Mouse (Mus musculus) stomach, postnatal 0 days (tissue): ENCODE data around the gene Sez6l. TPM values are rescaled to one million over a fixed set of nuclear protein-coding genes. Genes with fewer than 3 reads are reported as not detected.

ENCODE experiments used
- ATAC-seq: fragments of 200-750 bp; cut with Nextera tagmentation; 2 replicates; pipeline ENCODE4 v1.8.0; 2017; ENCODE audit not compliant: low FRiP score, low TSS enrichment
- DNase-seq: peaks from one replicate; pipeline ENCODE4 v3.0.0-alpha.2; 2016; ENCODE audit warnings: low spot score
- H3K27ac ChIP-seq: fragments of 300-500 bp; sonication (generic); replicated peaks from 2 replicates; pipeline ENCODE4 v1.5.1; 2014; ENCODE audit warnings: mild to moderate bottlenecking, control low read depth
- H3K27me3 ChIP-seq: fragments of 300-500 bp; sonication (generic); 2 replicates; pipeline ENCODE4 v1.6.1; 2014; ENCODE audit warnings: low read length; ENCODE audit not compliant: control insufficient read depth, insufficient read depth
- H3K36me3 ChIP-seq: fragments of 300-500 bp; sonication (generic); 2 replicates; pipeline ENCODE4 v1.6.1; 2014; ENCODE audit warnings: low read length, mixed read lengths; ENCODE audit not compliant: control insufficient read depth, insufficient read depth
- H3K4me1 ChIP-seq: fragments of 300-500 bp; sonication (generic); replicated peaks from 2 replicates; pipeline ENCODE4 v1.6.1; 2014; ENCODE audit warnings: antibody characterized with exemption; ENCODE audit not compliant: control insufficient read depth, insufficient read depth
- H3K4me2 ChIP-seq: fragments of 300-500 bp; sonication (generic); replicated peaks from 2 replicates; pipeline ENCODE4 v1.6.1; 2014; ENCODE audit warnings: low read depth, mild to moderate bottlenecking, control low read depth, moderate library complexity
- H3K4me3 ChIP-seq: fragments of 300-500 bp; sonication (generic); 2 replicates; pipeline ENCODE4 v1.5.1; 2014; ENCODE audit warnings: low read depth, low read length, control low read depth
- H3K9ac ChIP-seq: fragments of 300-500 bp; sonication (generic); 2 replicates; pipeline ENCODE4 v1.6.1; 2014; ENCODE audit warnings: mild to moderate bottlenecking, low read length, control low read depth, mixed read lengths
- H3K9me3 ChIP-seq: fragments of 300-500 bp; sonication (generic); 2 replicates; pipeline ENCODE4 v1.6.1; 2016; ENCODE audit warnings: low read length; ENCODE audit not compliant: control insufficient read depth
- CTCF ChIP-seq: IDR thresholded peaks from 2 replicates; pipeline ENCODE4 v1.5.1; 2016; ENCODE audit warnings: antibody characterized with exemption, low read depth, mild to moderate bottlenecking, moderate library complexity
- EP300 ChIP-seq: optimal IDR thresholded peaks from 2 replicates; pipeline ENCODE3; 2016; ENCODE audit warnings: antibody characterized with exemption
- WGBS: fragments of 180-500 bp; shearing (Covaris S2); extraction: QIAGEN DNeasy Blood & Tissue Kit; methylation state at CpG from one replicate; pipeline ENCODE4 v1.1.7; 2014; 5-methylcytosine and 5-hydroxymethylcytosine counted together
- polyA plus RNA-seq: library from polyadenylated mRNA; unstranded; fragments of >200 nt; fragmentation: Nextera tagmentation; extraction: Ambion mirVana; gene quantifications from 2 replicates; pipeline ENCODE4 v1.2.1, GENCODE M21; 2015

Gene Sez6l
- polyA plus RNA-seq, 1 experiment from 2014 or later: 0.42 TPM

GRCm38 (mm10) chr5:112394415-112394763, 182.6 kb downstream of the Sez6l start:
- peak overlapping the region; percentile 64 for H3K4me2 ChIP-seq
- H3K27ac ChIP-seq: no peak overlapping the region
- no peaks in the 10 kb centered on the region for H3K4me1 ChIP-seq
- H3K9ac ChIP-seq: peak overlapping the region; percentile 56
- 0 out of 2 replicates have a peak, but pooled peaks cover 2% of the 10 kb centered on the region for H3K27me3 ChIP-seq
- H3K9me3 ChIP-seq: no peaks in the 10 kb centered on the region
- DNase-seq: no peak
- peak overlapping the region; percentile 49 for H3K4me3 ChIP-seq
- WGBS: 0% methylated on average over 6 of the region's 28 CpGs
- ATAC-seq: peak; percentile 53
- H3K36me3 ChIP-seq: no peaks in the 10 kb centered on the region
- TF ChIP-seq CTCF (no peak), EP300 (no peak)

GRCm38 (mm10) chr5:112393741-112394414, 183.1 kb downstream of the Sez6l start:
- no peak; the same call in 1 of the 2 replicates for ATAC-seq
- Histone ChIP-seq H3K4me2 (peak overlapping the region; percentile 64), H3K36me3 (no peaks in the 10 kb centered on the region), H3K4me3 (peak overlapping the region; percentile 49), H3K4me1 (no peaks in the 10 kb centered on the region), H3K9ac (no peak overlapping the region), H3K9me3 (no peaks in the 10 kb centered on the region), H3K27me3 (0 out of 2 replicates have a peak, but pooled peaks cover 2% of the 10 kb centered on the region), H3K27ac (no peak overlapping the region)
- TF ChIP-seq CTCF (no peak), EP300 (no peak)
- DNase-seq: no peak
- 13% methylated on average over 17 of the region's 18 CpGs for WGBS

GRCm38 (mm10) chr5:112391676-112392323, 185.2 kb downstream of the Sez6l start:
- ATAC-seq: no peak
- WGBS: 62% methylated on average over 27 of the region's 27 CpGs

GRCm38 (mm10) chr5:112391002-112391401, 186.0 kb downstream of the Sez6l start:
- no peaks in the 10 kb centered on the region for H3K9me3 ChIP-seq
- H3K27me3 ChIP-seq: 0 out of 2 replicates have a peak, but pooled peaks cover 2% of the 10 kb centered on the region
- DNase-seq (no peak), ATAC-seq (no peak)
- H3K36me3 ChIP-seq: no peaks in the 10 kb centered on the region
- no peak overlapping the region for H3K4me3 ChIP-seq
- no peak overlapping the region for H3K27ac ChIP-seq
- no peak overlapping the region for H3K4me2 ChIP-seq
- TF ChIP-seq CTCF: no peak
- TF ChIP-seq EP300: no peak
- H3K9ac ChIP-seq: no peak overlapping the region
- 49% methylated on average over 16 of the region's 16 CpGs for WGBS
- no peaks in the 10 kb centered on the region for H3K4me1 ChIP-seq

More at GRCm38 (mm10) chr5:112391676-112392323, 185.2 kb downstream of the Sez6l start:
- Histone ChIP-seq H3K4me1 (no peaks in the 10 kb centered on the region), H3K9me3 (no peaks in the 10 kb centered on the region), H3K27ac (no peak overlapping the region), H3K4me3 (no peak overlapping the region), H3K36me3 (no peaks in the 10 kb centered on the region), H3K4me2 (no peak overlapping the region), H3K27me3 (0 out of 2 replicates have a peak, but pooled peaks cover 2% of the 10 kb centered on the region), H3K9ac (no peak overlapping the region)
- TF ChIP-seq EP300 (no peak), CTCF (no peak)
- DNase-seq: no peak

GRCm38 (mm10) chr5:112389352-112389751, 187.6 kb downstream of the Sez6l start:
- Histone ChIP-seq H3K27me3 (0 out of 2 replicates have a peak, but pooled peaks cover 2% of the 10 kb centered on the region), H3K4me2 (no peak overlapping the region), H3K4me3 (no peak overlapping the region), H3K4me1 (no peaks in the 10 kb centered on the region), H3K36me3 (no peaks in the 10 kb centered on the region), H3K9ac (no peak overlapping the region), H3K27ac (no peak overlapping the region), H3K9me3 (no peaks in the 10 kb centered on the region)
- DNase-seq: no peak
- TF ChIP-seq EP300 (no peak), CTCF (no peak)
- 77% methylated on average over 9 of the region's 9 CpGs for WGBS
- no peak for ATAC-seq

GRCm38 (mm10) chr5:112385973-112386372, 191.0 kb downstream of the Sez6l start:
- H3K9ac ChIP-seq: no peak overlapping the region
- TF ChIP-seq EP300: no peak
- TF ChIP-seq CTCF: no peak
- no peak overlapping the region for H3K27ac ChIP-seq
- H3K4me1 ChIP-seq: no peaks in the 10 kb centered on the region
- no peak overlapping the region for H3K4me2 ChIP-seq
- DNase-seq: peak; percentile 51
- no peaks in the 10 kb centered on the region for H3K36me3 ChIP-seq
- peak; percentile 59 for ATAC-seq
- H3K4me3 ChIP-seq: no peak overlapping the region
- no peaks in the 10 kb centered on the region for H3K9me3 ChIP-seq
- no peaks in the 10 kb centered on the region for H3K27me3 ChIP-seq
- WGBS: 51% methylated on average over 2 of the region's 2 CpGs
